Mouse (Mus musculus) E14TG2a.4 (cell line): Measurements from ENCODE around the gene Eps8l1.

Experiments used
- H3K27me3 ChIP-seq: 2 replicates; pipeline ENCODE4 v1.6.1; 2014; ENCODE audit warnings: low read length, control low read depth; ENCODE audit not compliant: insufficient read depth
- H3K36me3 ChIP-seq: 2 replicates; pipeline ENCODE4 v1.6.1; 2014; ENCODE audit warnings: low read length, control low read depth; ENCODE audit not compliant: insufficient read depth
- H3K4me1 ChIP-seq: replicated peaks from 2 replicates; pipeline ENCODE4 v1.6.1; 2014; ENCODE audit warnings: low read depth, low read length, control low read depth
- H3K4me3 ChIP-seq: replicated peaks from 2 replicates; pipeline ENCODE4 v1.5.1; 2014; ENCODE audit warnings: mild to moderate bottlenecking, low read length
- H3K9me3 ChIP-seq: 2 replicates; pipeline ENCODE4 v1.6.1; 2014; ENCODE audit warnings: low read length, control low read depth
- CTCF ChIP-seq: conservative IDR thresholded peaks from 2 replicates; pipeline ENCODE4 v1.5.1; 2014; ENCODE audit warnings: low read length
- NANOG ChIP-seq: IDR thresholded peaks from 2 replicates; pipeline ENCODE4 v1.6.1; 2014; ENCODE audit warnings: borderline replicate concordance, low read length, mixed read lengths
- POU5F1 ChIP-seq: IDR thresholded peaks from 2 replicates; pipeline ENCODE4 v1.6.1; 2014; ENCODE audit warnings: low read length, borderline replicate concordance

The Eps8l1 gene

GRCm38 (mm10) chr7:4508739-4509116, 48.3 kb downstream of the Eps8l1 start:
- Histone ChIP-seq H3K4me1 (peaks cover 48% of the 10 kb centered on the region), H3K4me3 (0 out of 2 replicates have a peak overlapping the region, but pooled peaks have one; percentile 48), H3K9me3 (no peaks in the 10 kb centered on the region), H3K36me3 (no peaks in the 10 kb centered on the region), H3K27me3 (no peaks in the 10 kb centered on the region)
- no peak for TF ChIP-seq NANOG

DNA sequence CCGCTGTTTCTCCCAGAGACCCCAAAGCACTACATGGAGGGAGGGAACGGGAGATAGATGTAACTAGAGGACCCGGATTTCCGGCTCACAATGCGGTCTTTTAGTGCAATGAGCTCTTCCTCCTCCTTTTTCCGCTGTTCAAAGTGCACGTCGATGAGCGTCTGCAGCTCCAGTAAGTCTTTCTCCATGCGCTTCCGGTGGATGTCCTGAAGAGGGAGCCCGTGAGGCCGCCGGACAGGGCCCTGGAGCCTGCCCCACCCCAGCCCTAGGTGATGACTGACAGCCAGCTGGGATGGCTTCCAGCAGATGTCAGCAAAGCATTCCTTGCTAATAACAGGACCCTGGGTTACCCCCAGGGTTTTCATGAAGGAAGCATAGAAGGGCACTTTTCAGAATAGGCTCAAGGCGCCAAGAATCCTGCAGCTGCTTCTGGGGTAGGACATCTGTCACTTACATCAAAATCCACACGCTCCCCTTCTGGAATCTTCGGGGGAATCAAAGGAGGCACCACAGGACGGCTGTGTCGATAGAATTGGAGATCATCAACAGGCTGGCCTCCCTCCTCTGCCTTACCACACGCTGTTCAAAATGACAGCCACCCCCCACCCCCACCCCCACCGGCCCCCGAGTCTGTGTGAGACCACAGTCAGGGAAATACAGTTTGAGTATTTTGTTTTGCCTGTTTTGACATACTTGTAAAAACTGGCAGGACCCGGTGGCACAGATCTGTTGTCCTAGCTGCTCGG, 49.6 kb downstream of the Eps8l1 start:
- H3K4me1 ChIP-seq, result peaks cover 55% of the 10 kb centered on the region
- TF ChIP-seq CTCF (peak; percentile 95), NANOG (no peak), POU5F1 (no peak)

GRCm38 (mm10) chr7:4511489-4512224, 51.2 kb downstream of the Eps8l1 start:
- Histone ChIP-seq H3K36me3 (no peaks in the 10 kb centered on the region), H3K9me3 (no peaks in the 10 kb centered on the region), H3K4me1 (peaks cover 68% of the 10 kb centered on the region), H3K4me3 (no peak overlapping the region), H3K27me3 (peaks cover 3% of the 10 kb centered on the region; the same call in 1 of the 2 replicates)
- TF ChIP-seq CTCF, result no peak

More for the DNA sequence above, 49.6 kb downstream of the Eps8l1 start:
- H3K4me3 ChIP-seq, result peak overlapping the region; percentile 61
- peaks cover 3% of the 10 kb centered on the region; the same call in 1 of the 2 replicates for H3K27me3 ChIP-seq
- no peaks in the 10 kb centered on the region for H3K9me3 ChIP-seq
- no peaks in the 10 kb centered on the region for H3K36me3 ChIP-seq

DNA sequence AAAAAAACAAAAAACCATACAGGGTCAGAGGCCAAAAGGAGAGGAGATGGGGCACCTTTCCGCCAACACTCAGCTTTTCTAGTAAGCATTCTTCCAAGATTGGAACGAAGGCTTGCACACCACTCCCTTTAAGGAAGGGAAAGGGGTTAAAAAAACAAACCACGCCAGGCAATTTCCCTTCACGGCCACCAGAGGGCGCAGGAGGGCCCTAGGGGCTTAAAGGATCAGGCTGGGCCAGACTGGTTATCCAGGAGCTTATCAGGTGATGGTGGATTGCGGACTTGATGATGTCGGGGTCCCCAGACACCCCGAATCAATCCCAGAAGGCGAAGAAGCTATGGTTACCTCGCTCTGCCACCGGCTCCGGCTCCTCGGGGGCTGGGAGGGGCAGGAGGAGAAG, 52.8 kb downstream of the Eps8l1 start:
- no peaks in the 10 kb centered on the region for H3K9me3 ChIP-seq
- H3K27me3 ChIP-seq, result peaks cover 3% of the 10 kb centered on the region; the same call in 1 of the 2 replicates
- H3K4me3 ChIP-seq, result peak overlapping the region; percentile 43
- peaks cover 4% of the 10 kb centered on the region for H3K36me3 ChIP-seq
- H3K4me1 ChIP-seq, result peaks cover 67% of the 10 kb centered on the region
- no peak for TF ChIP-seq NANOG
- no peak for TF ChIP-seq POU5F1
- peak; percentile 100 for TF ChIP-seq CTCF

GRCm38 (mm10) chr7:4513829-4514712, 53.6 kb downstream of the Eps8l1 start:
- H3K4me1 ChIP-seq, result peaks cover 60% of the 10 kb centered on the region
- peak overlapping the region; percentile 43 for H3K4me3 ChIP-seq
- TF ChIP-seq NANOG, result no peak
- no peak for TF ChIP-seq CTCF
- no peak for TF ChIP-seq POU5F1
- peaks cover 11% of the 10 kb centered on the region for H3K36me3 ChIP-seq
- peaks cover 3% of the 10 kb centered on the region; the same call in 1 of the 2 replicates for H3K27me3 ChIP-seq
- H3K9me3 ChIP-seq, result no peaks in the 10 kb centered on the region

- no peaks in the 10 kb centered on the region for H3K9me3 ChIP-seq
- H3K36me3 ChIP-seq, result peaks cover 25% of the 10 kb centered on the region
- TF ChIP-seq NANOG, result no peak
- TF ChIP-seq CTCF, result no peak
- no peak for TF ChIP-seq POU5F1
- H3K4me3 ChIP-seq, result peak overlapping the region; percentile 51; the same call in 1 of the 2 replicates
- peaks cover 57% of the 10 kb centered on the region for H3K4me1 ChIP-seq
- peaks cover 12% of the 10 kb centered on the region for H3K27me3 ChIP-seq
Observed at GRCm38 (mm10) chr7:4515853-4516252, 55.4 kb downstream of the Eps8l1 start.

GRCm38 (mm10) chr7:4516332-4517050, 56.0 kb downstream of the Eps8l1 start, which contains the start of gene Tnnt1:
Tnnt1 (minus strand) TSS chr7:4516382.
- H3K9me3 ChIP-seq, result no peaks in the 10 kb centered on the region
- peaks cover 63% of the 10 kb centered on the region for H3K4me1 ChIP-seq
- peaks cover 25% of the 10 kb centered on the region for H3K36me3 ChIP-seq
- no peak for TF ChIP-seq POU5F1
- TF ChIP-seq NANOG, result no peak
- no peak for TF ChIP-seq CTCF
- peaks cover 16% of the 10 kb centered on the region for H3K27me3 ChIP-seq
- peak within 1 kb of the TSS; percentile 51; the same call in 1 of the 2 replicates for H3K4me3 ChIP-seq
